Mouse (Mus musculus) liver, adult 2 months (tissue): ENCODE results near the gene Rilpl1.

Experiments
- CTCF ChIP-seq: fragments of 200-500 bp; IDR thresholded peaks from 2 replicates; pipeline ENCODE4 v1.5.1; 2011; ENCODE audit warnings: low read depth, low read length, control low read depth
- POLR2A ChIP-seq: fragments of 200-500 bp; IDR thresholded peaks from 2 replicates; pipeline ENCODE4 v1.6.1; 2011; ENCODE audit warnings: low read length, control low read depth; ENCODE audit not compliant: insufficient read depth; ENCODE audit errors: extremely low read depth

- TF ChIP-seq CTCF (no peak), POLR2A (no peak)
These were observed 10.4 kb upstream of the Rilpl1 start for GRCm38 (mm10) chr5:124541602-124541973.
